Mouse (Mus musculus): Measurements from ENCODE around the gene Cdt1. TPM values are rescaled to one million over a fixed set of nuclear protein-coding genes. Genes with fewer than 3 reads are reported as not detected.

Gene Cdt1
- polyA plus RNA-seq, 1 experiment from 2014 or later: 24.5 TPM

DNA sequence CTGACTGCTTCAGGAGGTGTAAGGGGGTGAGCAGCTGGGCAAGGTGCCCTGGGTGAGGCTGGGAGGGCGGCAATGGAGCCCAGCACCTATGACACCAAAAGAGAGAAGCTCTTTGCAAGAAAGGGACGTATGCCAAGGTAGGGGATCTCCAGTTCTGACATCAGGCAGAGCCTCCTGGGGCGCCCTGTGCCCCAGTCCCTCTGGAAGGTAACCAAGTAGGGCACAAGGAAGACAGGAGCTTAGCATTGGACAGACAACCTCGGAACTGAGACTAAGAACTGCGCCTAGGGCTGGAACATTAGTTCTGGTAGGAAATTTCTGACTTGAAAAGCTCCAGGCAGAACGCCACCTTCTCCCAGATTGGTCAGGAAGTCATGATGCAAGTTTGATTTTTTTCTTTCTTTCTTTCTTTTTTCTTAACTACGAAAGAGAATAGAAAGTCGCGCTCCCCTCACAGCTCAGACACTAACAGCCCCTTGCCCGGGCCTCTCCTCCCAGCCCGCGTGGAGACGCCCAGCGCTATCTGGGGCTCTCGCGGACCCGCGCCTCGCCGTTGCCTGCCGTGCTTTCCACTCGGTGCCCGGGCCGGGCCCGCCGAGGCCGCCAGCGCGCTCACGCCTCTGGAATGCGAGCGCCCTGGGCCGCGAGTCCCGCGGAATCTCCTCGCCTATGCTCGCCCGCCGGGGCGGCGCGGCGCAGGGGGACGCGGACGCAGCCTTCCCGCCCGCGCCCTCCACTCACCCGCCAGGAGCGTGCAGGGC, 17.4 kb upstream of the Cdt1 start:
- Histone ChIP-seq H3K4me1 (replicated peaks) (peaks cover 50% of the 10 kb centered on the region), H3K4me3 (peak overlapping the region; percentile 79), H3K27me3 (no peaks in the 10 kb centered on the region), H3K27ac (peak overlapping the region; percentile 85), H3K9me3 (replicated peaks) (no peaks in the 10 kb centered on the region), H3K4me2 (peak overlapping the region; percentile 95), H3K9ac (peak overlapping the region; percentile 84), H3K36me3 (no peaks in the 10 kb centered on the region)
- WGBS: 3% methylated on average over 52 of the region's 52 CpGs
- peak; percentile 57 for ATAC-seq (replicated peaks; ENCODE audit: insufficient number of reproducible peaks, insufficient read depth, low FRiP score, low read depth)

DNA sequence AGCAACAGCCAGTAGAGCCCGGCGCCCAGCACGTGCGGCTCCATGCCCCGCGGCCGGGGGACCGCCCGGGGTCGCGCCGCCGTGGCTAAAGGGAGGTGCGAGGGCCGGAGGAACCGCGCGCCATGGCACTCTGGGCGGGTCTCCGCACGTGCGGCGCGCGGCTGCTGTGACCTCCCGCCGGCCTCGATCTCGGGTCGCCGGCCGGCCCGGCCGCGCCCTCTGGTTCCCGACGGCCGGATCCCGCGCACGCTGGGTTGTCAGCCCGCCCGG, 16.9 kb upstream of the Cdt1 start:
- Histone ChIP-seq H3K27me3 (no peaks in the 10 kb centered on the region), H3K4me1 (replicated peaks) (peaks cover 46% of the 10 kb centered on the region), H3K36me3 (no peaks in the 10 kb centered on the region), H3K9me3 (replicated peaks) (no peaks in the 10 kb centered on the region), H3K9ac (peak overlapping the region; percentile 84), H3K4me3 (peak overlapping the region; percentile 79), H3K27ac (peak overlapping the region; percentile 85), H3K4me2 (peak overlapping the region; percentile 95)
- ATAC-seq (replicated peaks; ENCODE audit: insufficient number of reproducible peaks, insufficient read depth, low FRiP score, low read depth): peak; percentile 14
- under 1% methylated on average over 38 of the region's 43 CpGs for WGBS

DNA sequence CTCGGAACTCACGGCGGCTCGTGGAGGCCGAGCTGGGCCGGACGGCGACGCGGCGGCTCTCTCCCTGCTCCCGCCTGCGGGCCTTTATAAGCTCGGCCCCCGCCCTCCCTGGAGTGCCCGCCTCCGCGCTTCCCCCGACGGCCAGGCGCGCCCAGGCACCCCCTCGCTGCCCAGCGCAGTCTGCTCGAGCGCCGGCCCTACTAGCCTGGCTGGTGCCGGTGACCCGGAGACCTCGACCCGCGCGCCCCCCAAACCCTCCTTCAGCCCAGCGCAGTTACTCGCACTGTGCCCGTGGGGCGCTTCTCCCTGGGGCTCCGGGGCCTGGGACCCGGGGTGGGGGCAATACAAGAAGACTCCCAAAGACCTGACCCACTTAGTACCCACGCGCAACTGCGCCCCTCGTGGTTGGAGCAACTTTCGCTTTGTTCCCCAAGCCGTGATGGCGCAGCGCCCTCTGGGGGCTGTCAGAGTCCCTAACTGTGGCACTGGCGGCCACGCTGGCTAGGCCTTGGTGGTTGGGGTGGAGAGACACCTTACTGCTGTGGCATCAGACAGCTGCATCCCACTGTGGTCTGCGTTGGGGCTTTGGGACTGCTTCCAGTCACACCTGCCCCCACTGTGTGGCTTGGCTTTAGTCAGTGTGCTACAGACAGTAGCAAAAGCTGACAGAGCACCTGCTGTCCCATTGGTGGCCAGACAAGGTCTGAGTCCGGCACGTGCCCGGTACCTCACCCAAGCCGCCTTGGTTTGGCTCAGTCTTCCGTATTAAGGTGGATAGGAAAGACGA, 16.4 kb upstream of the Cdt1 start, which contains the start of gene Piezo1:
Gene Piezo1, minus strand, starts transcription at position 65 of the 787 bp plus-strand sequence.
- no peaks in the 10 kb centered on the region for H3K27me3 ChIP-seq
- H3K4me3 ChIP-seq: peak within 1 kb of the TSS; percentile 79
- H3K9ac ChIP-seq: peak within 1 kb of the TSS; percentile 84
- 10% methylated on average over 56 of the region's 56 CpGs for WGBS
- peaks cover 42% of the 10 kb centered on the region for H3K4me1 ChIP-seq (replicated peaks)
- peak within 1 kb of the TSS; percentile 95 for H3K4me2 ChIP-seq
- H3K27ac ChIP-seq: peak within 1 kb of the TSS; percentile 85
- H3K9me3 ChIP-seq (replicated peaks): no peaks in the 10 kb centered on the region
- ATAC-seq (replicated peaks; ENCODE audit: insufficient number of reproducible peaks, insufficient read depth, low FRiP score, low read depth): peak; percentile 77
- no peaks in the 10 kb centered on the region for H3K36me3 ChIP-seq

DNA sequence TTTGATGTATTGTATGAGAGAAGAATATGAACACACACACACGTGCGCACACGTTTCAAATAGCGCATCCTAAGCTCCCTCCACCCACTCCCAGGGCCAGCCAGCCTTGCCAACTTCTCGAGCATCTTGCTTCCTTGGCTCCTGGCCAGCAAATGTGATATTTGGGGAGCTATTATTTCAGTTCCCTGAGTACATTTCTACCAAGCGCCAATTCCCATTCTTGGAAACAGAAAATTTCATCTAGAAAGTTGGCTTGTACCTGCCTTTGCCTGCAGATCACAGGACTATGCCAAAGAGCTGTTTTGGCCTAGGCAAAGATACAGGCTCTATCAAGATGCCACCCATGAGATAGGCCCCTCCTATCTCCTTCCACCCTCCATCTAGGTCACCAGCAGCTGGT, 13.0 kb upstream of the Cdt1 start:
- Histone ChIP-seq H3K9me3 (replicated peaks) (no peaks in the 10 kb centered on the region), H3K4me3 (no peak overlapping the region), H3K36me3 (no peaks in the 10 kb centered on the region), H3K4me2 (no peak overlapping the region), H3K27ac (no peak overlapping the region), H3K27me3 (no peaks in the 10 kb centered on the region), H3K9ac (no peak overlapping the region), H3K4me1 (replicated peaks) (peaks cover 26% of the 10 kb centered on the region)
- no peak for ATAC-seq (replicated peaks; ENCODE audit: insufficient number of reproducible peaks, insufficient read depth, low FRiP score, low read depth)
- WGBS: 57% methylated on average over 6 of the region's 6 CpGs

DNA sequence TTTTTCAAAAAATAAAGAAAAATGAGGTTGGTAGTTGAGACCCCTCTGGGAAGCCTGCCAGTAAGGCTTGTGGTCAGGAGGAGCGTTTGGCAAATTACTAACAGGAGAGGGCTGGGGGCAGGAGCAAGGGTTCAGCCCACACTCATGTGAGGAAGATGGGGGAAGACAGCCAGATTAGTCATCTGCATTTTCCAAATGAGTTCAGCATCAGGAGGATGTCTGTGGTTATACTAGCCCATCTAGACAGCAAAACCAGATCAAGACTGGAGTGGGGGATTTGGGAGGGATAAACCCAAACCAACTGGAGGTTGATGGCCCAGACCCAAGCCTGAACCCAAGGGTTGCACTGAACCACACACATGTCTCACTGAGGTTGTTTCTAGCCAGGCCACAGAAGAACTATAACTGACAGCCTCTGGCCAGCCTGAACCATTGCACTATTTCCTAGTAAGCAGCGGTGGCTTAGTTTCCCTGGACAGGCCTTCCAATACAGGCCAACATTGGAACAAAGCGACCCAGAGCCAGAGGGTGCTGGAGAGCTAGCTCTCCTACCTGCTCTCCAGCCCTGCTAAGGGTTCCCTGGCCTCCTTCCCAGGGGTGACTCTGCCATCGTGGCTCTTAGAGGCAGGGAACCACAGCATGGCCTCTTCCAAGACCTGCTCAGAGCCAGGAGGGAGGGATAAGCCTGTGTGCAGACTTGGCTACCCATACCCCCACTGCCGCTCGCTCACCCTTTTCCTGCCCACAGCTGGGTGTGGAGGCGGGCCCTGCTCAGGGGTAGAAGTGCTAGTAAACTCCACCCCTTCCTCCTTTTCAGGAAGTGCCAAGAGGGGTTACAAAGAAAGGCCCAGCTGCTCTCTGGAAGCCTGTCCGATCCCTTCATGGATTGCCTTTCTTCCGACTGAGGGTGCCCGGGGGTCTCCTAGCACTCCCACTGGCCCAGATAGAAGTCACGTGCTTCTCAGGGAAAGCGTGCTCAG, 11.5 kb upstream of the Cdt1 start:
- WGBS: 58% methylated on average over 12 of the region's 12 CpGs
- ATAC-seq (replicated peaks; ENCODE audit: insufficient number of reproducible peaks, insufficient read depth, low FRiP score, low read depth): no peak; the same call in 1 of the 2 replicates
- H3K27ac ChIP-seq: peak overlapping the region; percentile 74
- no peaks in the 10 kb centered on the region for H3K36me3 ChIP-seq
- H3K9me3 ChIP-seq (replicated peaks): no peaks in the 10 kb centered on the region
- peak overlapping the region; percentile 36; the same call in 1 of the 2 replicates for H3K9ac ChIP-seq
- peak overlapping the region; percentile 41 for H3K4me2 ChIP-seq
- H3K4me1 ChIP-seq (replicated peaks): peaks cover 20% of the 10 kb centered on the region
- 0 out of 2 replicates have a peak overlapping the region, but pooled peaks have one; percentile 15 for H3K4me3 ChIP-seq
- H3K27me3 ChIP-seq: no peaks in the 10 kb centered on the region

DNA sequence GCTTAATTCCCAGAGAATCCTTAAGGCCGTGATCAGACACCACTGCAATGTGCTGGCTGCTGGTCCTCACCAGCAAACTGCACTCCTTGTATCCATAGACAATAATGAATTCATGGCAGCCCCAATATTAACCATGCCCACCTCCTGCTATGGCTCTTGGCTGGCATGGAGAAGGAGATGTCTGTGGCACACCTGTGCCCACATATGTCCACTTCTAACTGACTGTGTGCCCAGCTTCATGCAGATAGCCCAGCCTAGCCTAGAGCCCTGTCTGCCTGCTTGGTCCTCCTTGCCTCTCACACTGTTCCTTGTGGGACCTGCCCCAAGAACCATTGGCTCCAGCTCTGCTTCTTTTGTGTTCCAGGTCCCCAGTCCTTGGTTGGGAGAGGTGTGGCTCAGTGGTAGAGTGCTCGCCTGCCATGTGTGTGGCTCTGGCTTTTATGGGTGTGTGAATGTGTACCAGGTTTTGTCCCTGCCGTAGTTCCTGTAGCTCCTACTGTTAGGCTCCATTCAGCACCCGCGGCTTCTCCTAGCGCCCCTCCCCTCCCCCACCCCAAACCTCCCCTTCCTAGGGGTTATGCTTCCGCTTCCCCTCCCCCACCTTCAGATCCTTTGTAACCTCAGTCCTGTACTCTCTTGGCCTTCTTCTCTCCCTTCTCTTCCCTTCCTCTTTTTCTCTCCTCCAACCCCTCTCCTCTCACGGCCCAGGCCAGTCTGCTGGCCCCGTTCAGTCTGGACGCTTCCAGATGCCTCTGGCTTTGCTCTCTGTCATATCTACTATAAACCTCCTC, 10.4 kb upstream of the Cdt1 start:
- H3K27ac ChIP-seq: peak overlapping the region; percentile 74; the same call in 1 of the 2 replicates
- no peaks in the 10 kb centered on the region for H3K36me3 ChIP-seq
- WGBS: 34% methylated on average over 10 of the region's 10 CpGs
- no peak overlapping the region; the same call in 1 of the 2 replicates for H3K4me2 ChIP-seq
- H3K4me1 ChIP-seq (replicated peaks): peaks cover 17% of the 10 kb centered on the region
- no peaks in the 10 kb centered on the region for H3K9me3 ChIP-seq (replicated peaks)
- ATAC-seq (replicated peaks; ENCODE audit: insufficient number of reproducible peaks, insufficient read depth, low FRiP score, low read depth): no peak
- H3K9ac ChIP-seq: no peak overlapping the region
- H3K4me3 ChIP-seq: 0 out of 2 replicates have a peak overlapping the region, but pooled peaks have one; percentile 15
- H3K27me3 ChIP-seq: no peaks in the 10 kb centered on the region

DNA sequence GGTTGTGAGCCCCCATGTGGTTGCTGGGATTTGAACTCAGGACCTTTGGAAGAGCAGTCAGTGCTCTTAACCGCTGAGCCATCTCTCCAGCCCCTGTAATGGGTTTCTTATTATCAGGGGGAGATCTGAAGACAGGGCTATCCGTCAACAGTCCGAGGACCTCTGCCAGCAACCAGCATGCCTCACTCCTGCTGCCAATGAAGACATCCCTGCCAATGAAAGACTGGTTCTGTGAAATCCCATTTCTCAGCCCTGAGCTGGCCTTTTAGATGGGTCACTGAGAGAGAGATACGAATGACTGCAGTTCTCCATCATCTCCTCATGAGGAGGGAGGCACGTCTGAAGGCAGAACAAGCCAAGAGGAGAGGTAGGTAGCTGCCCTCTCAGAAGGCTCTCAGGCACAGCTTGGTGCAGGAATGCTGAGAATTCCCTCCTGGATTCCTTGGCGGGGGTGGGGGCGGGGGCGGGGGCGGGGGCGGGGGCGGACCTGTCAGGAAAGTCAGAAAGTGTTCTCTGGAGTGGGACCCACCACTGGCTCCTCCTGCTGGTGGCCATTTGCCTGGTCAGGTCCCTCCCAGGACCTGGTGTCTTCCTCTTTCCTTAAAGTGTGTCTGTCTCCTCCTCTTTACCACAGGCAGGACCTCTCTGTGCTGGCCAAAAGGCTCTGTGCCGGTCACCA, 9.0 kb upstream of the Cdt1 start:
- Histone ChIP-seq H3K27ac (peak overlapping the region; percentile 39; the same call in 1 of the 2 replicates), H3K4me1 (replicated peaks) (peaks cover 17% of the 10 kb centered on the region), H3K4me3 (no peak overlapping the region), H3K9ac (no peak overlapping the region), H3K27me3 (no peaks in the 10 kb centered on the region), H3K36me3 (no peaks in the 10 kb centered on the region), H3K9me3 (replicated peaks) (no peaks in the 10 kb centered on the region), H3K4me2 (no peak overlapping the region)
- no peak for ATAC-seq (replicated peaks; ENCODE audit: insufficient number of reproducible peaks, insufficient read depth, low FRiP score, low read depth)
- 12% methylated on average over 10 of the region's 12 CpGs for WGBS

DNA sequence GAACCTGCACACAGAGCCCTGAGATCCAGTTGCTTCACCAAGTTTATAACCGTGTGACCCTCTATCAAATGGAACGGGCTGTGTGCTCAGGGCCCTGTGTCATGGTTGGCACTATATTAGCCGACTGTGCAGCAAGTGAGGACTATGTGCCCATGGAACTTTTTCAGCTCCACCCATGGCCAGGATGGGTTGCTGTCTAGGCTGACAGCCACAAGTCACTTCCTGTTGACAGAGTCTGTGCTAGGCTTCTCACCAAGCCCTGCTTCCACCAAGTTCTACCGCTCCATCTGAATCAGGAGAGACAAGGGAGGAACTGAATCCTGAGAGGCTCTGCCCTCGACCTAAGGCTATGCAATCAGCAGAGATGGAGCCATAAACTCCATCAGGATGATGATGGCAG, 6.6 kb upstream of the Cdt1 start:
- Histone ChIP-seq H3K36me3 (no peaks in the 10 kb centered on the region), H3K9me3 (replicated peaks) (no peaks in the 10 kb centered on the region), H3K4me2 (no peak overlapping the region), H3K4me3 (no peak overlapping the region), H3K27me3 (no peaks in the 10 kb centered on the region), H3K4me1 (replicated peaks) (peaks cover 18% of the 10 kb centered on the region), H3K9ac (no peak overlapping the region), H3K27ac (no peak overlapping the region)
- no peak for ATAC-seq (replicated peaks; ENCODE audit: insufficient number of reproducible peaks, insufficient read depth, low FRiP score, low read depth)
- WGBS: 69% methylated on average over 5 of the region's 5 CpGs

DNA sequence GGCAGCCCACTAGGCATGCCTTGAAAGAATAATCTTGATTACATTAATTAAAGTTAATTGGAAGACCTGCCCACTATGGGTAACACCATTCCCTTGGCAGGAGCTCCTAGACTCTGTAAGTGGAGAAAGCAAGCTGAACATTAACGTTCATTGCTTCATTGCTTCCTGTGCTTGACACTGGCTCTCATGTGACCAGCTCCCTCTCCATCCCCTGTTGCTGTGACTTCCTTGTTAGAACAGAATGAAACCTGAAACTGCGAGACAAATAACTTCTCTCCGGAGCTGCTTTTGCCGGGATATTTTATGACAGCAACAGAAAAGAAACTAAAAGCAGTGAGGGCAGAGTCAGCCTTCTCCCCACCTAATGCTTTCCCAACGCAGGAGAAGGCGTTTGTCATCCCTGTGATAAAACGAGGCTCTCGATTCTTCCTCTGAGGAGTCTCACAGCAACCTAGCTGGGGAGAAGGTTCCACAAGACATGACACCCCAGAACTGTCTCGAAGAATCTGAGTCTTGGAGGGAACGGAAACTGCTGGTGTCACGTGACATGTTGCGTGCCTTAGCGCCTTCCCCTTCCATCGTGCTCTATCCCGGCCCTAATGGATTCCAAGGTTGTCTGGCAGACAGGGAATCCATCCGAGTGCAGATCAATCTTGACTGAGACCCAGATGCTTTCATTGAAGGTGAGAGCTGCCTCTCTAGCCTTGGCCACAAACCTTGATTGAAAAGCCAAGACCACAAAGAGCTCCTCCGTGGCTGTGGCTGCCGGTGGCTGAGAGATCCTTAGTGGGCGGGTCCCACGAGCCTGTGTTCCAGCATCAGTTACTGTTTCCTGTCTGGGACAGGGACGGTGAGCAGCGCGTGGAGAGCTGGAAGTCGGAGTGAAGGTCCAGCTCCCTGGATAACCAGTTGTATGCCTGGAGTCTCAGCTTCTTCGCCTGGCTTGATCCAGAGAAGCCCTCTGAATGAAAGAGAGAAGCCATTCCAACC, 3.2 kb upstream of the Cdt1 start:
- Histone ChIP-seq H3K4me2 (no peak overlapping the region), H3K27ac (no peak overlapping the region), H3K9ac (no peak overlapping the region), H3K36me3 (peaks cover 1% of the 10 kb centered on the region; the same call in 1 of the 2 replicates), H3K27me3 (no peaks in the 10 kb centered on the region), H3K9me3 (replicated peaks) (no peaks in the 10 kb centered on the region), H3K4me1 (replicated peaks) (peaks cover 25% of the 10 kb centered on the region), H3K4me3 (no peak overlapping the region)
- no peak for ATAC-seq (replicated peaks; ENCODE audit: insufficient number of reproducible peaks, insufficient read depth, low FRiP score, low read depth)
- 76% methylated on average over 25 of the region's 25 CpGs for WGBS

Measured in heart, embryonic 15.5 days (tissue).